Mouse (Mus musculus) 416B (cell line): ENCODE measurements at regions not wholly inside any gene's neighbourhood (a gene's known extent, or its start where the extent isn't known, plus 50 kb on each side); places are given as distances from the start of the nearest gene placed in this dataset.

ENCODE experiments used
- DNase-seq: peaks from one replicate; pipeline ENCODE4 v3.0.0; 2011; ENCODE audit warnings: low read depth

GRCm38 (mm10) chr17:47271979-47272677 lies 96.6 kb upstream of the Mrps10 start:
- peak; percentile 60 for DNase-seq

DNA sequence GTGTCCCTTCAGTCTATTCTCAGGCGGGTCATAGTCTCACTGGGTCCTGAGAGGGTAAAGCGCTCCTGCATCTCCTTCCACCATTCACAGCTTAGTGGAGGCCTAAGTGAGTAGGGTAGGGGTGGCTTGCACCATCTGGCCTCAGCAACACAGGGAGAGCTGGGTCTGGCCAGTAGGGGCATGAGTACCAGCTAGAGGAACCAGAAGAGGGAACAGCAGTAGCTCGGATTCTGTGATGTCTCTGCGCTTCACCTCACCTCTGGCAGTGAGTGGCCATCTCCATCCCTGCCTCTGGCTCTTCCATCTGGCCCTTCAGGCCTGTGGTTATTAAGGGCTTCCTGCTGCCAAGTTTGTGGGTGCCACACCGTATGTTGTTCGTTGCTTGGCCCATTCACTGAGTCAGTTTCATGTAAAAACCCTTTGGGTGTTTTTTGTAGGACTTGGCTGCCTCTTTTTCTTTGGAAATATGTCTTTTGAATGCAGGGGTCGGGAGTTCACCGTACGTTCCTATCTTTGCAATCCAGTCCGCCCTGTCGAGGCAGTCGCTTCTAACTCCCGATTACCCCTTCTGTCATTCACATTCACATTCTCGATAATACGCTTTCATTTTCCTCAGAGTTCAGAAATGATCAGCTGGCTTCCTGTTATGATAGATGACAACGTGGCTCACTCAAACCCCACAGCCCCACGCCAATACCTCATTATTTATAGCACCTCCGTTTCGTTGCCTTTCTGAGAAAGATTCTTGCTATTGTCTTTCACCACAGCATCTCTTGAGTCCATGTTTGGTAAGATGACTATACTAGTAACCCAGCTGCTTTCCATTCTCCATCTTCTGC lies 99.4 kb upstream of the Mrps10 start:
- peak; percentile 24 for DNase-seq

DNA sequence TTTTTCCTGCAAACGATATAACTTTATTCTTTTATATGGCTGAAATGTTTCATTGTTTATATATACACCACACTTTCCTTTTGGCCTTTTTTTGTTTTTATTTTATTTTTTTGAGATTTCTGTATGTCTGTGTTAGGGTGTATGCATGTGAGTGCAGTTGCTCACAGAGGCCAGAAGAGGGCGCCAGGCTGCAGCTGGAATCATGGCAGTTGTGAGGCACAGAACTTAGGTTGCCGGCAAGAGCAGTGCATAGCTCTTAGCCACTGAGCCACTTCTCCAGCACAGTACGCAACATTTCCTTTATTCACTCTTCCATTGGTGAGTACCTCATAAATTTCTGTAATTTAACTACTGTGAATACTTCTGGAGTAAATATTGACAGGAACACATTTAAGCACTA lies 100.8 kb upstream of the Mrps10 start:
- peak; percentile 48 for DNase-seq

DNA sequence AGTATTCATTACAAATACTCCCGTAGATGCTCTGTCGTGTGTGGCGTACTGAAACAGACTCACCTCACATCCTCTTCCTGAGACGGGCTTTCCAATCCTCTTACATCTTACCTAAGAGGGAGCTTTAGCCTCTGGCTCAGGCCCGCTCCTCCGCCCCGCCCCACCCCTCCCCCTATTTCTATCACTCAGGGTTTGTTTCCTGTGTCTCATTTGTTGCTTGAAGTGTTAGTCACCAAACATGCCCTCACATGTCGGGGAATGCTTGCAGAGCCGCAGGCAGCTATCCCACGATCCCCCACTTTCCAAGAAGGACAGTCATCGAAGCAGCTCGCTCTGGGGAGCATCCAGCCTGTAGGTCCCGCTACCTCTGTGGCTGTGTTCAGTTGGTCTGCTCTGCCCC lies 101.6 kb upstream of the Mrps10 start:
- DNase-seq = peak; percentile 70

DNA sequence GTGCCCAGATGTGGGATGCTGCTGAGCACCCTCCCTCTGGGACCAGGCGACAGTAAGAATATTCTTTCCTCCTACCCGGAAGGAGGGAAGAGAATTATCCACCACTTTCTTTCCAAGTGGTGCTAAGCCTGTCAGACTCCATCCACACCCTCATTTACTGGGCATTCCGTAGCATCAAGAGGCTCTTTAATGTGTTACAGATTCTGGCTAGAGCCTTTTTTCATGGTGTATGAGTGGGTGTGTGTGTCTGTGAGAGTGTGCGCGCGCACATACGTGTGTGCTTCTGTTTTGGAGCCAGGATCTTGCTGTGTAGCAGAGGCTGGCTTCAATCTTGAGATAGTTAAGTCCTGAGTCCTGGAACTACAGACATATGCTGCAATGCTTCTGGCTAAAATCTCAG lies 102.4 kb upstream of the Mrps10 start:
- DNase-seq = no peak

DNA sequence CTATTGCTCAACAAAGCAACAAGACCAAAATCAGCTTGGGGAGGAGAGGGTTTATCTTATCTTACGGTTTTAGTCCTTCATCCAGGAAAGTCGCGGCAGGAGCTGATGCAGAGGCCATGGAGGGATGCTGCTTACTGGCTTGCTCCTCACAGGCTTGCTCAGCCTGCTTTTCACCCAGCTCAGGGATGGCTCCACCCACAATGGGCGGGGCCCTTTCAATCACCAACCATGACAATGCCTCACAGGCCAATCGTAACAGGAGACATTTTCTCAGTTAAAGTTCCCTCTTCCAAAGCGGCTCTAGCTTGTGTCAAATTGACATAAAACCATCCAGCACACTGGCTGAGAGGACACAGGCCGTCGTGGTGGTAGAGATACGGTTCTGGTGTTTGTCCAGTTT lies 105.7 kb upstream of the Mrps10 start:
- DNase-seq = no peak

DNA sequence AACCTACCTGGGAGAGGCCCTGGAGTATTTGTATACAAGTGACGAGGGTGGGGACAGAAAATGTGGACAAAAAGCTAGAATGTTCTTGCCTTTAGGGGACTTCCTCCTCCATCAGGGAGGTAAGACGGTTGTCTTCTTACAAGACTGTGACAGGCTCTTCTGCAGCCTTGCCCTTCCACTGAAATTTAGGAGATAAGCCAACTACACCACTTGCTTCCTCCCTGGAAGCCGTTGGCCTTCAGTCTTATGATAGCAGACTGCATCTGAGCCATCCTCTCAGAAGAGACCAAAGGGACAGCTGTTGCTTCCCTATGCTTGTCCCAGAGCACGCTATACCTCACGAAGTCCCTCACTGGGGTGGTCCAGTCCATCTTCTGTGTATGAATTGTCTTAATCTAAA lies 106.5 kb upstream of the Mrps10 start:
- DNase-seq = peak; percentile 57

DNA sequence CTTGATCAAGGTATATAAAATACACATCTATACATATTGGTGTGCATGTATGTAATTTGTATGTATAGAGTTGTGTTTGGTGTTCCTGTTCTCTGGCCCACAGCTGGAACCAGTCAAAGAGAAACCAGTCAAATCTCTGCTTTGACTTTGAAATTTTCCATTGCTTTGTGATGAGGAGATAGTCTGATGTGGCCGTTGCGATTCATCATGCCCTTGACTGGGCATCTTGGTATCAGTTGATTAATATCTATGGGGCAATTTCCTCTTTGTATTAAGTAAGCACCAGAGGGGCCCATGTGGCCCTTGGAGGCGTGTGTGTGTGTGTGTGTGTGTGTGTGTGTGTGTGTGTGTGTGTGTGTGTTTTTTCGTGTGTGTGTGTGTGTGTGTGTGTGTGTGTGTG lies 107.7 kb upstream of the Mrps10 start:
- peak; percentile 92 for DNase-seq

- peak; percentile 69 for DNase-seq
Measured at GRCm38 (mm10) chr17:47258296-47258695, 110.4 kb upstream of the Mrps10 start.

- no peak for DNase-seq
Measured at GRCm38 (mm10) chr17:47255209-47255608, 113.5 kb upstream of the Mrps10 start.

DNA sequence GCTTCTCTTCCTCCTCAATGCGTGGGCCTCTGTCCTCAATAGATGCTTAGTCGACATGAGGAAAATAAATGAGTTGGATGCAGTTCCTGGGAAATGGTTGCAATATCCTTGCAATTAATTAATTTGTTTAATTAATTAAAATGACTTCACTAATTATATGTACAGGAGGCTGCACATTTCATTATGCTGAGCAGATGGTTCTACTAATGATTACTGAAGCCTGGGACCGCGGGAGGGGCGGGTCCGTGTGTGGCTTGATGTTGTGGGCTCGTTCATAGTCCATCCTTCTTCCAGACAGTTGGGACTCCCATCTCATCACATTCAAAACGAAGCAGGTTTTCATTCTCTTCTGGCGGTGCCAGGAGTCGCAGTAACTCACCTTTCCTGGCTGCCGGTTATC lies 114.7 kb upstream of the Mrps10 start:
- no peak for DNase-seq

DNA sequence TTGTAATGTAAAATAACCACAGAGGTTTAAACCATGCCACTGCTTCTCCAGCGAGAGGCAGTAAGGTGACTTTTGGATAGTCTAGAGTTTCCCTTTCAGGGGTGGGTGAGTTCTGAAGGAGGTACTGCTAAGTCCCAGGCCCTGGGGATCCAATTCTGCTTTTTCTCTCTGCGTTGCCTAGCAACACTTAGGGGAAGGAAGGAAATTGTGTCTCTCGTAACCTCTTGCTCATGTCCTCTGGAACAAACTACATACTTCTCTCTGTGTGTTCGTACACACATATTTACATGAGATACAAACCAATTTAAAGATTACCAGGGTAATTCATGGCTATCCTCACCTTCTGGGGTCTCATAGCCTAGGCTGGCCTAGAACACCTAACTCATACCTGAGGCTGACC lies 118.7 kb upstream of the Mrps10 start:
- DNase-seq = peak; percentile 54

- DNase-seq = no peak
Measured at GRCm38 (mm10) chr17:47249176-47249575, 119.5 kb upstream of the Mrps10 start.

GRCm38 (mm10) chr17:47248053-47248452 lies 120.6 kb upstream of the Mrps10 start:
- no peak for DNase-seq

- DNase-seq = no peak
Measured at GRCm38 (mm10) chr17:47247516-47247915, 121.2 kb upstream of the Mrps10 start.

GRCm38 (mm10) chr17:47246605-47247004 lies 122.1 kb upstream of the Mrps10 start:
- DNase-seq = no peak

DNA sequence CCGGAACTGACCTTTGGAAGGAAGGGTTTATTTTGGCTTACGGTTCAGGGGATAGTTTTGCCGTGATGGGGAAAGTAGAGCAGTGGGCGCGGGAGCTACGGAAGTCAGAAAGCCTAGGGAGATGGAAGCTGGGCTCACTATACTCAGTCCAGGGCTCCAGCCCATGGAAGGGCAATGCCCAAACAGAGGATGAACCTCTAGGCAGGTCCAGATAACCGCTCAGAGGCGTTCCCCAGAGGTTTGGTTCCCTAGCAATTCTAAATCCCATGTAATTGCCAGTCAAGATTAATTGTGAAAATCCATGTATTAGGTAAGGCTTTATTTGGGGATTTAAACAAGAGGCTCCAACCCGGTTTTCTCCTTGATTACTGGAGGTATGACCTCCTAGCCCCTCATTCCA lies 123.1 kb upstream of the Mrps10 start:
- no peak for DNase-seq

- DNase-seq = no peak
Measured at GRCm38 (mm10) chr17:47239086-47239485, 129.6 kb upstream of the Mrps10 start.

DNA sequence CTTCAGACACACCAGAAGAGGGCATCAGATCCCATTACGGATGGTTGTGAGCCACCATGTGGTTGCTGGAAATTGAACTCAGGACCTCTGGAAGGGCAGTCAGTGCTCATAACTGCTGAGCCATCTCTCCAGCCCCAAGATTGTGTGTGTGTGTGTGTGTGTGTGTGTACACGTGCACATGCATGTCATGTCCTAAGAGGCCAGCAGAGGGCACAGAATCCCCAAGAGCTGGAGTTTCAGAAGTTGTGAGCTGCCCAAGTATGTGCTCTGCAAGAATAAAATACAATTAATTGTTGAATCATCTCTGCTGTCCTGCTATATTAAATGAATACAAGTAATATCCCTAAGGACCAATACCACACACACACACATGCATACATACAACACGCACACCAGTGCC lies 130.8 kb upstream of the Mrps10 start:
- peak; percentile 29 for DNase-seq

GRCm38 (mm10) chr17:47234343-47234742 lies 134.3 kb upstream of the Mrps10 start:
- no peak for DNase-seq

- no peak for DNase-seq
Measured at GRCm38 (mm10) chr17:47233003-47233678, 135.5 kb upstream of the Mrps10 start.

DNA sequence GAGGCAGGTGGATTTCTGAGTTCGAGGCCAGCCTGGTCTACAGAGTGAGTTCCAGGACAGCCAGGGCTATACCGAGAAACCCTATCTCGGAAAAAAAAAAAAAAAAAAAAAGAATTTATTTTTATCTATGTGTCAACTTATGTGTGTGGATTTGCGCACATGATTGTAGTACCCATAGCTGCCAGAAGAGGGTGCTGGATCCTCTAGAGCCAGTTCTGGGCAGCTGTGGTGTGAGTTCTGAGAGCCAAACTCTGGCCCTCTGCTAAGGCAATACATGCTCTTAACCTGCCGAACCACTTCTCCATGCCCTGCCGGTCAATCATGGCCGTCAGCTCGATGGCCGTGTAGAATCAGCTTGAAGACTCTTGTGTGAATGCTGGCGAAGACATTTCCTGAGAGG lies 138.0 kb upstream of the Mrps10 start:
- peak; percentile 50 for DNase-seq

- no peak for DNase-seq
Measured at GRCm38 (mm10) chr17:47226391-47226790, 142.3 kb upstream of the Mrps10 start.
